Mouse (Mus musculus): ENCODE measurements around the gene Ly86.

The Ly86 gene

DNA sequence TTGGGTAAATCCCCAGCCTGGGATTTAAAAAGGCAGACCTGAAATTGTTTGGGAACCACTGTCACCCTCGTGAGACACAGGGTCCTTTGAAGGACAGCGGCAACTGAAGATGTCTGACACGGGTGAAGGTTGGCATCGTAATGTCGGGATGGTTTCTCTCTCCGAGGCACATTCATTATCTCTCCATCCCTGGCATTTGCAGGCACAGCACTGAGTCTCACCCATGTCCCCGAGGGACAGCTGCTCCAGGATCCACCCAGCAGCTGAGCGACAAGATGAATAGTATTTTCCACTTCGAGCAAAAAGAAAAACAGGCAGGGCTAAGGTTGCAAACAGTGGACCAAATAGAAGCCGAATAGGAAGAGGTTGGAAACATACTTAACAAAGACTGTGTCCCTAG is 114.0 kb downstream of the Ly86 start:
- no peak for DNase-seq (ENCODE audit: low spot score)

DNA sequence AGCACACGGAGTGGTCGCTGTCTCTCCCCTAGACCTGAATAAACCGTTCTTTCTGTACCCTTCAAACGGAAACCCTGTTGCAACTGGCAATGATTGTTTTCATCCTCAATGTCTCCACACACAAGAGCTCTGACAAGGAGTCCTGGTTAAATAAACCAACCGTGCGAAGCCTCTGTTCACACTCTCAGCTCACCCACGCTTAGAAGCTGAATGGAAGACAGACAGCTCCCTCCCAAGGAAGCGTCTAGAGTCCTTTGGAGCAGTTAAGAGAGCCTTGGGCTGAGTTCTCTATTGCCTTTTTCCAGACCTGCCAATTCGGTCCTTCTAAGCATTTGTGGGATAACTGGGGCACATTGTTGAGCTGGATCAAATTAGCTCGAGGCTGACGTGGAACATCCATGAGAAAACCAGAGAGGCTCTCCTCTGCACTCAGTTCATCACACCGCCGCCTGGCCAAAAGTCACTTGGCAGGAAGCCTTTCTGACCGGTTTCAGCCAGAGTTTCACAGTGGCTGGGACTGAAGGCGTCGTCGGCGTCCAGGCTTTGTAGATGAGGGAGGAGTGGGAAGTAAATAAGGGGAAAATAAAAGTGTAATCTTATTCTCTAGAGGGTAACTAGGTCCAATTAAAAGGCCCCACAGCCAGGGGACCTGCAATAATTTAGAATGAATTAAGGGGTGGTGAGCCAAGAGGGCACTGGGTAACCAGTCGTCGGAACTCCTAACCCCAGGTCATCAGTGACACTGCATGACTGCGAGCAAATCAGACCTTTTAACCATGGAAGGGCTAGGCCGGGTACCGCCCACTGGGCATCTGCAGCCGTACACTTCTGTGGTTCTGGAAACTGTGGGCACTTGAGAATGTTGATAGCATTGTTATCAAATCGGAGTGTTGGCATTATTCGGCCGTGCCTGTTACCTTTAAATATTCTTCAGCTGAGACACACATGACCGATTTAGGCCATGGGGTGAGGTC is 115.2 kb downstream of the Ly86 start:
- DNase-seq (ENCODE audit: low spot score), result no peak

DNA sequence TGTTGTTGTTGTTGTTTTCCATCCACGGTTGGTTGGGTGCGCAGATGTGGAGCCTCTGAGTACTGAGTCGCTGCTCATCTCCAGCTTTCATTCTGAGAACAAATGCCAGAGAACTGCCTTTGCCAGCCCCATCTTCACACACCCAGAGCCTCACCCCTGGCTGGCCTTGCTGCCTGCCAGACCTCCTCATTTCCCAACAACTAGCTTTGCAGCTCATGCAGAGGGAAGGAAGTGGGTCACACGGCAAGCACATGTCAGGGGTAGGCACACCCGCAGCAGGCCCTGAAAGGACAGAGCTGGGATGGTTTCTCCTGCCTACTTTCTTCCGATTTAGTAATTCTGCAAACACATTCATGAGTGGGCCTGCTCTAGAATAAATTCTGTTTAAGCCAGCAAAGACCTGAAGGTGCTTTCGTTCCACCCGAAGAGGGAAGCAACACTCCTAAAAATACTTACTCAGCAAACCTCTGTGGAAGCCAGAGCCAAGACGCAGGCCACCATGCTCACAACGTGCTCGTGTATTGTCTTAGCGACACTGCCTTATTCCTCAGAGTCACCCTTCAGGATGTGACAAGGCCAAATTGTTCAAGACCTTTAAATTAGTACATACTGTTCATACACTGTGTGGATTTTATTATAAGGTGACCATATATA is 117.2 kb downstream of the Ly86 start:
- DNase-seq (ENCODE audit: low spot score), result no peak

DNA sequence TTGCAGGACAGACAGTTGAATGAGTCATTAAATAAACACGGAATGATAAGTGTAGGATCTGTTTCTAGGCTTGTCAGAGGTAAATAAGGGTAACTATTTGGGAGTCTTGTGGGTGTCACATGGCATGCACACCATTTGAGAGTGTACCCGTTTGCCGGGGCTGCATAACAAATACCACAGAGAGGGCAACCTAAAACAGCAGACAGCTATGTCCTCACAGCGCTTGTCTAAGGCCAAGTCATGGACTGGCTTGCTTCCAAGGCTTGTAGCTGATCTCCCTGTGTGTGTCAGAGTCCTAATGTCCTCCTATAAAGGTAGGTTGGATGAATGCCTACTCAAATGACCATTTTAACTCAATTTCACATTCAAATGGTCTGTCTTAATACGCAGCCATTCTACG is 120.7 kb downstream of the Ly86 start:
- no peak for DNase-seq (ENCODE audit: low spot score)

DNA sequence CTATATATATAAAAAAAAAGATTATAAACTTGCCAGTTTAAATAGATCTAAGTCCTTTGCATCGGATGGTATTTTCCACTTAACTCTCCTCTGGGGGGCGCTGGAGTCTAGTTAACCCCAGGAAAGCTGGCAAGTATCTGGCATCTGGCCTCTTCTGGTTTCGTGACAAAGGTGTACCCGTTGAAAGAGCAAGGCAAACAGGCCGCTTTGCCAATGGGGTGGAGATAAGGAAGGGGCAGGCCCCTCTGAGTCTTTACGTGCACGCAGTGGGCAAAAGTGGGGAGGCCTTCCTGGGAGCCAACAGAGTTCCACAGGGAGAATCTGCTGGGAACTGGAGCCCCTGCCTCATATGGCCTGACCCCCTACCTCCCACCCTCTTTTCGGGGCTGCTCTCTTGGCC is 122.8 kb downstream of the Ly86 start:
- DNase-seq (ENCODE audit: low spot score), result peak; percentile 80
